Mouse (Mus musculus) brain, embryonic 14.5 days (tissue): ENCODE results near the gene 9430097D07Rik. TPM values are rescaled to one million over a fixed set of nuclear protein-coding genes. Genes with fewer than 3 reads are reported as not detected.

Experiments used
- DNase-seq: peaks from one replicate; pipeline ENCODE4 v3.0.0-alpha.2; 2011; ENCODE audit warnings: low read depth
- CTCF ChIP-seq: fragments of 200-500 bp; IDR thresholded peaks from 2 replicates; pipeline ENCODE4 v1.5.1; 2012; ENCODE audit warnings: inconsistent platforms, mild to moderate bottlenecking, moderate library complexity, borderline replicate concordance; ENCODE audit not compliant: insufficient read depth, insufficient read length; ENCODE audit errors: extremely low read depth
- POLR2A ChIP-seq: fragments of 200-500 bp; IDR thresholded peaks from 2 replicates; pipeline ENCODE4 v1.6.1; 2012; ENCODE audit warnings: mild to moderate bottlenecking, inconsistent platforms, borderline replicate concordance; ENCODE audit not compliant: poor library complexity, insufficient read depth, insufficient read length, severe bottlenecking; ENCODE audit errors: extremely low read depth
- polyA plus RNA-seq: library from polyadenylated mRNA; depleted of rRNA; stranded (reverse); fragments of >200 nt; gene quantifications from 2 replicates; pipeline ENCODE4 v1.2.3, GENCODE M21; 2012

9430097D07Rik gene
- polyA plus RNA-seq, 1 experiment = 0.26 TPM

DNA sequence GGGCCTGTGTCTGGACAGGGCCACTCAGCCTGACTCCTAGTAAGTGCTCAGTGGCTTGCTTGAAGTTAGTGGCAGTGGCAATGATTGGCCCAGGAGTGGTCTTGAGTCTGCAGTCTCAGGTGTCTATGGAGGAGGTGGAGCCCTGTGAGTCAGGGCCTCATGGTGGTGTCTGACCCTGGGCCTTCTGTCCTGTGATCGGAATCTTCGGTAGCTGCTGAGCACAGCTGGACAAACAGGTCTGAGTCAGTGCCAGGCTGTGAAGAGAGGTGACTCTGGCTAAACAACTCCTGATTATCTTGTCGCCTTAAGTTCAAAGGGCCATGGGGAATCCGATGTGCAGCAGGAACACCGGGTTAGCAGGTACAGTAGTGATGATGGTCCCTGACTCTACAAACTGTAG, 28.1 kb downstream of the 9430097D07Rik start:
- TF ChIP-seq POLR2A = no peak
- no peak for TF ChIP-seq CTCF
- no peak for DNase-seq

- TF ChIP-seq POLR2A = no peak
- TF ChIP-seq CTCF = no peak
- no peak for DNase-seq
Observed at GRCm38 (mm10) chr2:32546951-32547350, 28.5 kb downstream of the 9430097D07Rik start.

DNA sequence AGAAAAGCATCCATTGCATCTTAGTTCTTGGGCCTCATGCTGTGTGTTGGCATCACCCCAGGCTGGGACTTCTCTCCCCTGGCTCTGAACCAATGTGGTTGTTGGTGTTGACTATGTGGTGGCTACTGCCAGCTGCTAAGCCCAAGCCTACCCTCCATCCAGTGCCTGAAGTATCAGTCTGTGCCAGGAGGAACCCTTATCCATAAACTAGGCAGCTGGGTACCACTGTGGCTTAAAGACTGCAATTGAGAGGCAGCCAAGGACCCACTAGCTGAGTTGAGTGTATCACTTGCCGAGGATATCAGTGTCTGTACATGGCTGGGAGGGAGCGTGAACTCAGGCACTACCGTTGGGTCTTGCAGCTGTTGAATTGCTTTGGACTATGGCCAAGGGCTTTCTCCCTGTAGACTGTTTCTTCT, 32.4 kb downstream of the 9430097D07Rik start:
- TF ChIP-seq CTCF = no peak
- no peak for TF ChIP-seq POLR2A
- peak; percentile 18 for DNase-seq

GRCm38 (mm10) chr2:32541986-32542573, 33.4 kb downstream of the 9430097D07Rik start:
- TF ChIP-seq POLR2A = no peak
- no peak for DNase-seq

DNA sequence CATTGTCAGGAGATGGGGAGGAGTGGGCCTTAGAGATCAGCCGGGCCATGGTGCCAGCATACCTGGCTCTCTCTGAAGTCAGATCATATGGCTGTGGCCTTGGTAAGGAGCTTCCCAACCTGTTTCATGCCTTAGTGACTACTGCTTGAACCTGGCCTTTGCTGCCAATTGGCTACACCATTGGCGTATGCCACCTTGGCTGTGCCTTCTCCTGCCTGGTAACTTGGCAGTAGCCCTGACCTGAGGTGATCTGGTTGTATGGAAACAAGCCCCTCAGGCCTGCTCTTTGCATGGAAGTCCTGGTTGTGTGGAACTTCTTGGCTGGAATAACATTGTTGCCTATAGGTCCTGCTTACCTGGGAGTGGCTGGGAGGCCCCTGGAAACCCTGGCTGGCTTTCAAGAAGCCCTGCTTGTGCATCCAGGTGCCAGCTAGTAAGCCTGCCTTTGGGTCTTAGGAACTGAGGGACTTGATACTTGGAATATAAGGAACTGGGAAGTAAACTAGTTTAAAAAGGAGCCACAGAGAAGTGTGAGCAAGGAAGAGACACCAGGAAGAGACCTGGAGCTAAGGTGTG, 34.1 kb downstream of the 9430097D07Rik start:
- no peak for TF ChIP-seq POLR2A
- no peak for TF ChIP-seq CTCF
- no peak for DNase-seq

- TF ChIP-seq CTCF (no peak), POLR2A (no peak)
- DNase-seq = no peak
Observed at GRCm38 (mm10) chr2:32539452-32539981, 36.0 kb downstream of the 9430097D07Rik start.

DNA sequence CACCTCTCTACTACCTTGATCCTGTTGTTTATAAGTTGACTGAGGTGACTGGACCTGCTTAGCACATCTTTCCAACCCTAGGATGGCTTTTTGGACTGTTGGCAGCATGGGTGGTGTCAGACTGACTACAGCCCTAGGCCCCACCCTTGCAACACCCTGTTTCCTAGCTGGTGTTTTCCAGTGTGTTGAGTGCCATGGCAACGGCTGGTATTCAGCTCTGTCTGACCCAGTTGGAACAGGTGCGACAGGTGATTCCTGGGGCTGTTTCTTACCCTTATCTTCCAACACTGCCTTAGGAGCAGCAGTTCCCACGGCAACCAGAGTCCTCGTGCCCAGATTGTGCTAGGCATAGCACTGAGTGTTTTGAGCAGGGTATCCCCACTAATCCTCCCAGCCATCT, 37.0 kb downstream of the 9430097D07Rik start:
- peak; percentile 34 for DNase-seq
- TF ChIP-seq CTCF = no peak
- TF ChIP-seq POLR2A = no peak

GRCm38 (mm10) chr2:32537941-32538340, 37.5 kb downstream of the 9430097D07Rik start:
- DNase-seq = no peak
- TF ChIP-seq CTCF = no peak
- TF ChIP-seq POLR2A = no peak

DNA sequence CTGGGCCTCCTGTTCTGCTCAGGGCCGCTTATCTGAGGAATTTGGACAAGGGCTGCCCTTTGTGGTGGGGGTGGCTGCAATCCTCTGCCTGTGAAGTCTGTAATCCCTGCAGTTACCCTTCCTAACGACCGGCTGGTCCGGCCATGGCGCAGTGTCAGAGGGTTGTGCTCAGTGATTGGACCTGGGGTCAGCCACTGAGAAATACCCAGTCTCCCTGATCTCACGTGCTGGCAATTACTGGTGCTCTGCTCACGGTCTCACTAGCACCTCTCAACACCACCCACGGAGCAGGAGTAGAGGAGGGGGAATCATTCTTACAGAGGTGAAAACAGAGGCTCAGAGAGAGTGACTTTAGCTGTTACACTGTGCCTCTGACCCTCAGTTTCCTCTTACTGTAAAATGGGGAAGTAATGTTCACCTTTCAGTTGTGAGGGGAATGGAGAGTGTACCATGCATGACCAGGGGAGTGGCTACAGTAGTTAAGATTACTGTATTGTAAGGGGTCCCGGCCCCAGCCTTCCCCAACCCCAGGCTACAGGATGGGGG, 38.1 kb downstream of the 9430097D07Rik start:
- no peak for TF ChIP-seq CTCF
- no peak for TF ChIP-seq POLR2A
- peak; percentile 29 for DNase-seq

DNA sequence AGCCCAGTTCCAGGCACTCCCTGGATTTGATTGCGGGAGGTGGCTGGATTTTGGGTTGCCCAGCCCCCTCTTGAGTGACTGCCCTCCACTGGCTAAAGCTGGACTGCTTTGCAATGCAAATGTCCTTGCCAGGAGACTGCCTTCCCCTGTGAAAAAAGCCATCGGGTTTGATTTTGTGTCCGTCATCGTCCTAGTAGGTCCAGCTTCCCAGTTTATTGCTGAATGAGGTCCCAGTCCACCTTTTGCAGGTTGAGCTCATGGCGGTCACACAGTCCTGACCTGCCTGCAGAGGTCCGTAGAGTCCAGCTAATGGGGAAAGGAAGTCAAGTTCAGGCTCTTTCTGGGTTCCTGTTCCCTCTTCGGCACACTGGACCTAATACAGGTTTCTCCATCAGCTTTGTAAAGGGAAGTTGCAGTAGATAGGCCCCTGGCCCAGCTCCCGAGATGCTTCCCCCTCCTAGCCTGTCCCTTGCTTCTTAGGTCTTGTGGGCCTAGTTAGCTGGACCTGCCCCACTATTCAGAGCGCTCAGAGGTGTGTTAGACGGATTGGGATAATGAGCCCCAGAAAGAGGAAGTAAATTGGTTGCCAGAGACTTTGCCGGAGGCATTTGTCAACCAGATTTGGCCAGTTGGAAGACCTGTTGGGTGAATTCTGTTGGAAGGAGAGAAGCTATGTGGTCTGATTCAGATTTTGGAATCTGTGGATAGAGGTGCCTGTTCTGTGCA, 38.7 kb downstream of the 9430097D07Rik start:
- TF ChIP-seq POLR2A (no peak), CTCF (no peak)
- peak; percentile 70 for DNase-seq

DNA sequence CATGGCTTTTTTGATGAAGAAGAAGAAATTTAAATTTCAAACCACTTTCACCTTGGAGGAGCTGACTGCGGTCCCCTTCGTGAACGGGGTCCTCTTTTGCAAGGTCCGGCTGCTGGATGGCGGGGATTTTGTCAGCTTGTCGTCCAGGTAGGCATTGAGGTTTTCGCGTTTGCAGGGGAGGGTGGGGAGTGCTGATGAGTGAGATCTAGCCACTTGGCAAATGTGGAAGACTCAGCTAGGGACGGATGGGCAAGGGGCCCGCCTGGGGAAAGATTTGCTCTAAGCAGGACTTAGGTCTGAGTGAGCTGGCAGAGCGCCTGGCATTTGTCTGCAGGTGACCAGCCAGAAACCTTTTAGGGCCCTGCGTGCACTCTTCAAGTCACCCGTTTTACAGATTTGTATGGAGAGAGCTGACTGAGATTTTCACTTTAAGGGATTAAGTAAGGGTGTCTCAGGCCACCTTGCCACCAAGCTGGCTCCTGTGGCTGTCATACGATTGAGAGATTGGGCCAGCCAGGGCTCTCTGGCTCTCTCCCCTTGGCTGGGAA, 39.3 kb downstream of the 9430097D07Rik start:
- TF ChIP-seq CTCF (no peak), POLR2A (no peak)
- DNase-seq = peak; percentile 69
